Mouse (Mus musculus): Measurements from ENCODE around the gene Atxn2. TPM values are rescaled to one million over a fixed set of nuclear protein-coding genes. Genes with fewer than 3 reads are reported as not detected.
A peak's percentile ranks its signal among the peaks of the same experiment; 100 is the strongest.
"Not testable (repeated sequence)": the region's sequence is repeated elsewhere in the genome, so short reads cannot be mapped to it uniquely, and the experiment has no call there.

Atxn2 gene
- total and polyA plus RNA-seq, 3 experiments: 146 to 229 (median 218) TPM

GRCm38 (mm10) chr5:121834991-121835747 is 124.0 kb downstream of the Atxn2 start:
- peak; percentile 71 for DNase-seq

- no peak for DNase-seq
Measured at GRCm38 (mm10) chr5:121835949-121836691, 125.0 kb downstream of the Atxn2 start.

- peak; percentile 94 for DNase-seq
Measured at GRCm38 (mm10) chr5:121836692-121837415, 125.7 kb downstream of the Atxn2 start.

GRCm38 (mm10) chr5:121837441-121838340 is 126.6 kb downstream of the Atxn2 start, which contains the start of gene Sh2b3:
Gene Sh2b3, minus strand, starts transcription at chr5:121837646.
- peak; percentile 61 for DNase-seq

GRCm38 (mm10) chr5:121838341-121839127 is 127.4 kb downstream of the Atxn2 start:
- DNase-seq: peak; percentile 70

- no peak for DNase-seq
Measured at GRCm38 (mm10) chr5:121839128-121839473, 128.0 kb downstream of the Atxn2 start.

GRCm38 (mm10) chr5:121841516-121841915 is 130.4 kb downstream of the Atxn2 start:
- no peak for DNase-seq

- peak; percentile 68 for DNase-seq
Measured at GRCm38 (mm10) chr5:121841973-121842372, 130.8 kb downstream of the Atxn2 start.

GRCm38 (mm10) chr5:121842665-121843118 is 131.6 kb downstream of the Atxn2 start:
- peak; percentile 89 for DNase-seq

- DNase-seq: no peak
Measured at GRCm38 (mm10) chr5:121843138-121843905, 132.2 kb downstream of the Atxn2 start.

GRCm38 (mm10) chr5:121845361-121845760 is 134.2 kb downstream of the Atxn2 start:
- DNase-seq: no peak

- DNase-seq: no peak
Measured at GRCm38 (mm10) chr5:121846322-121846721, 135.2 kb downstream of the Atxn2 start.

GRCm38 (mm10) chr5:121847269-121847668 is 136.1 kb downstream of the Atxn2 start:
- not testable (repeated sequence) for DNase-seq

GRCm38 (mm10) chr5:121848035-121848519 is 136.9 kb downstream of the Atxn2 start:
- DNase-seq: peak; percentile 77

GRCm38 (mm10) chr5:121848743-121849142 is 137.6 kb downstream of the Atxn2 start, which contains the start of gene Pheta1:
Gene Pheta1, plus strand, starts transcription at chr5:121848984.
- DNase-seq: peak; percentile 96

- no peak for DNase-seq
Measured at GRCm38 (mm10) chr5:121849478-121850349, 138.6 kb downstream of the Atxn2 start.

GRCm38 (mm10) chr5:121853368-121854051 is 142.4 kb downstream of the Atxn2 start:
- DNase-seq: no peak

GRCm38 (mm10) chr5:121854768-121855167 is 143.6 kb downstream of the Atxn2 start:
- no peak for DNase-seq
